Mouse (Mus musculus) hindbrain, embryonic 13.5 days (tissue): ENCODE data around the gene Rnf169. TPM values are rescaled to one million over a fixed set of nuclear protein-coding genes. Genes with fewer than 3 reads are reported as not detected.

Experiments
- ATAC-seq: fragments of 200-750 bp; cut with Nextera tagmentation; 2 replicates; pipeline ENCODE4 v1.8.0; 2017; ENCODE audit warnings: moderate TSS enrichment; ENCODE audit not compliant: low FRiP score
- H3K27ac ChIP-seq: fragments of 300-500 bp; sonication (generic); 2 replicates; pipeline ENCODE4 v1.5.1; 2015; ENCODE audit warnings: inconsistent platforms, mild to moderate bottlenecking, moderate library complexity
- H3K27me3 ChIP-seq: fragments of 300-500 bp; sonication (generic); 2 replicates; pipeline ENCODE4 v1.6.1; 2015; ENCODE audit warnings: mild to moderate bottlenecking, inconsistent platforms
- H3K36me3 ChIP-seq: fragments of 300-500 bp; sonication (generic); 2 replicates; pipeline ENCODE4 v1.6.1; 2015; ENCODE audit warnings: mild to moderate bottlenecking, inconsistent platforms
- H3K4me1 ChIP-seq: fragments of 300-500 bp; sonication (generic); replicated peaks from 2 replicates; pipeline ENCODE4 v1.6.1; 2015; ENCODE audit warnings: inconsistent platforms
- H3K4me2 ChIP-seq: fragments of 300-500 bp; sonication (generic); 2 replicates; pipeline ENCODE4 v1.6.1; 2015; ENCODE audit warnings: inconsistent platforms, mild to moderate bottlenecking, moderate library complexity
- H3K4me3 ChIP-seq: fragments of 300-500 bp; sonication (generic); 2 replicates; pipeline ENCODE4 v1.5.1; 2015; ENCODE audit warnings: mild to moderate bottlenecking, inconsistent platforms
- H3K9ac ChIP-seq: fragments of 300-500 bp; sonication (generic); 2 replicates; pipeline ENCODE4 v1.6.1; 2015; ENCODE audit warnings: mild to moderate bottlenecking, inconsistent platforms
- H3K9me3 ChIP-seq: fragments of 300-500 bp; sonication (generic); 2 replicates; pipeline ENCODE4 v1.6.1; 2016; ENCODE audit warnings: inconsistent platforms
- WGBS: fragments of 180-500 bp; shearing (Covaris S2); methylation state at CpG from one replicate; pipeline ENCODE4 v1.1.7; 2015; 5-methylcytosine and 5-hydroxymethylcytosine counted together
- polyA plus RNA-seq: library from polyadenylated mRNA; unstranded; fragments of >200 nt; fragmentation: Nextera tagmentation; extraction: Ambion mirVana; gene quantifications from 2 replicates; pipeline ENCODE4 v1.2.1, GENCODE M21; 2015

The Rnf169 gene
- polyA plus RNA-seq = 4.1 and 4.5 TPM in 2 replicates

DNA sequence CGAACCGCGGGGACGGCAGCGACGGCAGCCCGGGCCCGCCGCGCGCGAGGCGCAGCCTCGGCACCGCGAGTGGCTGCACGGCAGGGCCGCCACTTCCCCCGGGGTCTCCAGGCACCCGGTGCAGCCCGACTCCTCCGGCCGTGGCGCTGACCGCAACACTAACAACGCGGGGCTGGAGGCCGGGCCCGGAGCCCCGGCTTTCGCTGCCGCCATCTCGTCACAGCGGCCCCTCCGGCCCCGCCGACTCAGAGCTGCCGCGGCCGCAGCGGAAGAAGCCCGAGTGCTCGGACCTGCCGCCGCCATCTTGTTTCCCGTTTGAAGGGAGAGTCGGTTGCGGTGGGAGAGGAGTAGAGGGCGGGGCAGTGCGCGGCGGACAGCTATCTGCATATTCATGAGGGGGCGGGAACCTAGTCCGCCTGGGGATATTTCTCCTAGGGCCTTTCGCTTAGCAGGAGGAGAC is at the start of gene Rnf169:
TSS of gene Rnf169 (minus strand) at position 317 of the 460 bp plus-strand sequence.
- Histone ChIP-seq H3K4me3 (peak within 1 kb of the TSS; percentile 95), H3K9me3 (no peaks in the 10 kb centered on the region), H3K27me3 (no peaks in the 10 kb centered on the region), H3K27ac (peak within 1 kb of the TSS; percentile 98), H3K36me3 (no peaks in the 10 kb centered on the region), H3K4me1 (peaks cover 30% of the 10 kb centered on the region), H3K9ac (peak within 1 kb of the TSS; percentile 95), H3K4me2 (peak within 1 kb of the TSS; percentile 86)
- under 1% methylated on average over 37 of the region's 55 CpGs for WGBS
- peak; percentile 94 for ATAC-seq

DNA sequence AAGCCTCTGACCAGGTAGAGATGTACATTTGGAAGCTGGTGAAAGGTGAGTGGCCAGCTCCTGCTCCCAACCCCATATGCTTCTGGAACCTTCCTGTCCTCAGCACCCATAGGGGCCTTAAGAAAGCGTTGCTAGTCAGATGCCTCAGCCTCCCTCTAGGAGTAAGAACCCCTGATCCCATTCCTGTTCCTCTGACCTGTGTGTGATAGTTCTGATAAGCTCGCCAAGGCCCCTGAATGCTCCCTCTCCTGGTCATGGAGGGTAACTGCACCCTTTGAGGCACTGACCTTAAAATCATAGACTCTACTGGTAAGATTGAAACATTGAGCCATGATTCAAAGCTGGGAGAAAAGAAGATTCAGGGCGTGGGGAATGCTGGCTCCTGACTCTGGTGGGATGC is 49.1 kb upstream of the Rnf169 start:
- H3K4me2 ChIP-seq = no peak overlapping the region
- H3K27ac ChIP-seq = no peak overlapping the region
- H3K36me3 ChIP-seq = no peaks in the 10 kb centered on the region
- H3K9ac ChIP-seq = no peak overlapping the region
- WGBS = 43% methylated on average over 3 of the region's 3 CpGs
- H3K9me3 ChIP-seq = no peaks in the 10 kb centered on the region
- H3K4me1 ChIP-seq = no peaks in the 10 kb centered on the region
- no peaks in the 10 kb centered on the region for H3K27me3 ChIP-seq
- no peak for ATAC-seq
- H3K4me3 ChIP-seq = no peak overlapping the region

DNA sequence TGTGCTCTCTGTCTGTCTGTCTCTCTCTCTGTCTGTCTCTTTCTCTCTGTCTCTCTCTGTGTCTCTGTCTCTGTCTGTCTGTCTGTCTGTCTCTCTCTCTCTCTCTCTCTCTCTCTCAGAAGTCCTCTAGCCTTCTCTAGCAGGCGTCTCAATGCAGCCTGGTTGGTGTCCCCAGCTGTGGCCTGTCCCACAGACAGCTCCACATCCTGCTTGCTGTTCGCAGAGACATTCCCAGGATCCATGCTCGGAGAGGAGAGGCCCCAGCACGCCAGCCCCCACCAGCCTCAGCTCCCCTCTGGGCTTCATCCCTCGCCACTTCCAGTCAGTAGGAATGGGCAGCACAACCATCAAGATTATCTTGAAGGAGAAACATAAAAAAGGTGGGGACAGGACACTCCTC is 47.1 kb upstream of the Rnf169 start:
- 75% methylated on average over 5 of the region's 5 CpGs for WGBS
- H3K9me3 ChIP-seq = no peaks in the 10 kb centered on the region

DNA sequence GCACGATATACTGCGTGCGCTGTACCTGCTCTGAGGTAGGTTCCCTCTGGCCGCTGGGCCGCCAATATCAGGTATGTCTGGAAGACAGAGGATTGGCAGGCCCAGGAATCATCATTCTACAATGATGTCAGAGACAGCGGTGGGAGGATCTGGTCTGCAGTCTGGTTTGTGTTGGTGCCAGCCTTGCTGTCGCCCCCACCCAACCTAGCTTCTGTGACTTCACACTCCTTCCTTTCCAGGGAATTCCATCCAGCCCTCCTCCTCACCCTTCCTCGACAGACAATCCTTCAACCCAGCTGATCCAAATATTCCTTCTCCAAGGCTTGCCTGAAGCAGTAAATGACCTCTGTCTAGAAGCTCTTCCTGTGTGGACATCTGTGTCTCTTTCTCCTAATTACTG is 36.8 kb upstream of the Rnf169 start:
- no peak overlapping the region for H3K27ac ChIP-seq
- 94% methylated on average over 8 of the region's 8 CpGs for WGBS
- H3K4me2 ChIP-seq = no peak overlapping the region
- no peaks in the 10 kb centered on the region for H3K9me3 ChIP-seq
- no peak for ATAC-seq
- no peak overlapping the region for H3K4me3 ChIP-seq
- H3K27me3 ChIP-seq = no peaks in the 10 kb centered on the region
- H3K36me3 ChIP-seq = no peaks in the 10 kb centered on the region
- peaks cover 11% of the 10 kb centered on the region for H3K4me1 ChIP-seq
- H3K9ac ChIP-seq = no peak overlapping the region

More for the DNA sequence above, 47.1 kb upstream of the Rnf169 start:
- Histone ChIP-seq H3K27me3 (no peaks in the 10 kb centered on the region), H3K4me1 (no peaks in the 10 kb centered on the region), H3K27ac (no peak overlapping the region), H3K9ac (no peak overlapping the region), H3K4me3 (no peak overlapping the region), H3K4me2 (no peak overlapping the region), H3K36me3 (no peaks in the 10 kb centered on the region)
- ATAC-seq = no peak

DNA sequence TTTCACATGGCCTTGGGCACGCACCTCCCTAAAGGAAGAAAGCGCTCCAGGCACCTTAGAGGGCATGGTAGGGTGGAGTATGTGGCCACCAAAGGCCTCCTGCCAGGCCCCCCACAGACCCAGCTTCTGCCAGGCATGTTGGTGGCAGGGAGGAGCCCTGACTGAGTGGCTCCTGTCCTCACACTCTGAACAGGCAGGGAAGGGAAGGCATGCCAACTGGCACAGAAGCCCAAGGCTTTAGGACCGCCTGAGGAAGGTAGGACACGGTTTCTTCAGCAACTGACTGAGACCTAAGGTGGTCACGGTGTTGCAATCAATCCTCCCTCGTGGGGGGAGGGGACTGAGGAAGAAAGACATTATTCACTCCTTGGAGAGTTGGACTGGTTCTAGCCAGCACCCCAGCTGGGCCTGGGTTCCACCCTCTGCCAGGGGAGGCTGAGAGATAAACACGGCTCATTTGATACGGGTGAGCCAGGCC is 33.9 kb upstream of the Rnf169 start:
- H3K4me2 ChIP-seq = no peak overlapping the region
- no peak overlapping the region for H3K9ac ChIP-seq
- H3K9me3 ChIP-seq = no peaks in the 10 kb centered on the region
- H3K4me3 ChIP-seq = no peak overlapping the region
- H3K27ac ChIP-seq = no peak overlapping the region
- 61% methylated on average over 8 of the region's 8 CpGs for WGBS
- H3K27me3 ChIP-seq = peaks cover 9% of the 10 kb centered on the region
- H3K36me3 ChIP-seq = no peaks in the 10 kb centered on the region
- ATAC-seq = no peak
- H3K4me1 ChIP-seq = peaks cover 13% of the 10 kb centered on the region

DNA sequence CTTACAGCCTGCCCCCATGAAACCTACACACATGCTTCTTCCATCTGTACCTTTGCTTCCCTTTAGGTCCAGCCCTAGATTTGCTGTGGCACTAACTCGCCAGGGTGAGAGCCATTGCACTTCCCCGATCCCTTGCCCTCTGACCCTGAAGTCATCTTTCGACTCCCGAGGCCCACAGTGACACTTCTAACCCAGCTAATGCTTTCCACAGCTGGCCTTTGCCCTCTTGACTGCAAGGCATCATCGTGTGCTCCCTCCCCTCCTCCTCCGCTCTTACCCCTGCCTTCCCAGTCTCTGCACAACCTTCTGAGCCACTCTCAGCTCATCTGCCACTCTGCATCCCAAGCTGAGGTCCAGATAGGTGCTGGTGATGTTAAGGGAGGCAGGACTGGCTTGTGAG is 32.3 kb upstream of the Rnf169 start:
- ATAC-seq = no peak
- Histone ChIP-seq H3K4me1 (peaks cover 13% of the 10 kb centered on the region), H3K4me3 (no peak overlapping the region), H3K27ac (peak overlapping the region; percentile 61), H3K9me3 (no peaks in the 10 kb centered on the region), H3K4me2 (no peak overlapping the region), H3K9ac (no peak overlapping the region), H3K27me3 (peaks cover 25% of the 10 kb centered on the region), H3K36me3 (no peaks in the 10 kb centered on the region)
- WGBS = 25% methylated on average over 6 of the region's 6 CpGs

DNA sequence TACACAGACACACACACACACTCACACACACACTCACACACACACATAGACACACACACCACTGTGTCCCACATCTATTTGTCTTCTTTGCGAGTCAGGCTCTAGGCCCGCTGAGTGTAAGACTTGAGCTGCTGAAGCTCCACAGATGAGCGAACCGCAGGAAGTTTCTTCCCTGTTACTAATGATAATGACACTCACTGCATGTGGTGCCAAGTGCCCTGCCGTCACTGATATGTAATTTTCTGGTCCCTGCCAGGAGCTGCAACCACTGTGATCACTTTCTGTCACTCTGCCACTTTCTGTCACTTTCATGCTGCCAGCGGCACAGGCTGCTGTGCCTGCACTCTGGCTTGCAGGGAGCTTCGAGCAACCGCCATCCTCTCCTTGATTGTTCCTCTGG is 31.8 kb upstream of the Rnf169 start:
- H3K36me3 ChIP-seq = no peaks in the 10 kb centered on the region
- no peak overlapping the region for H3K4me3 ChIP-seq
- peaks cover 13% of the 10 kb centered on the region for H3K4me1 ChIP-seq
- no peak for ATAC-seq
- peak overlapping the region; percentile 61 for H3K27ac ChIP-seq
- H3K9ac ChIP-seq = no peak overlapping the region
- no peaks in the 10 kb centered on the region for H3K9me3 ChIP-seq
- H3K27me3 ChIP-seq = peaks cover 30% of the 10 kb centered on the region
- 43% methylated on average over 8 of the region's 8 CpGs for WGBS
- H3K4me2 ChIP-seq = no peak overlapping the region

DNA sequence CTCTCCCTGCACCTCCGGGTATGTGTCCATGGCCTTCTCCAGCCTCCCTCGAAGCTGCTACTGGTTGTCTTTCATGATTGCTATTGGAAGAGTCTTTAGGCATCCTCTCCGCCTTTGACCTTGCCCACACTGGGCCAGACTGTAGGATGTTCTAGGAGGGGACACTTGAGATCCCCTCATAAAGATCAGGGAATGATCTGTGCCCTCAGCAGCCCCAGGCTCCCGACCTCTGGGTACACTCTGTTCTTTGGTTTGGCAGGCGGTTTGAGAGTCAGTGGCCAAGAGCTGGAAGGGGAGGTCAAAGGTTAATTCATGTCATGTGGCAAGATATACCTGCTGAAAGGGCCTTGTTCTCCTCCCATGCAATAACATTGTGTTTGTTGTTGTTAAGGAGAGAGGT is 30.5 kb upstream of the Rnf169 start:
- no peak overlapping the region for H3K9ac ChIP-seq
- no peaks in the 10 kb centered on the region for H3K36me3 ChIP-seq
- ATAC-seq = no peak
- H3K27ac ChIP-seq = no peak overlapping the region
- WGBS = 55% methylated on average over 5 of the region's 5 CpGs
- H3K4me2 ChIP-seq = no peak overlapping the region
- H3K4me3 ChIP-seq = no peak overlapping the region
- no peaks in the 10 kb centered on the region for H3K9me3 ChIP-seq
- peaks cover 43% of the 10 kb centered on the region for H3K27me3 ChIP-seq
- H3K4me1 ChIP-seq = peaks cover 23% of the 10 kb centered on the region

DNA sequence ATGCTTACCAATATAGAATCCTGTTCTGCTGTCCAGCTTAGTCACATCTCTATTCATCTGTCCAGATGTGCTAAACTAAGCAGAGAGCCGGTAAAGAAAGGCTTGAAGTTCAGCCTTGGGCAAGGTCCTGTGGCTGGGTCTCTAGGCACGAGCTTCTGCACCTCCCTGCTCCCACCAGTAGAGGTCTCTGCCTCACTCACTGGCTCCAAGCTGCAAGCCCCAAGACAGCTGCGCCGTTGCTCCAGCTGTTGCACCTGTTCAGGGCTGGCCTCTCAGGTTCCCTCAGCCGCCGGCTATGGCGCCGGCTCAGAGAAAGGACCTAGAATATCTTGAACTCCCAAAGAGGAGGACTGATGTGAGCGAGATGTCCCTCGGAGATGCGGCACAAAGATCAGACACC is 29.4 kb upstream of the Rnf169 start:
- 13% methylated on average over 11 of the region's 11 CpGs for WGBS
- Histone ChIP-seq H3K4me1 (peaks cover 26% of the 10 kb centered on the region), H3K36me3 (no peaks in the 10 kb centered on the region)

DNA sequence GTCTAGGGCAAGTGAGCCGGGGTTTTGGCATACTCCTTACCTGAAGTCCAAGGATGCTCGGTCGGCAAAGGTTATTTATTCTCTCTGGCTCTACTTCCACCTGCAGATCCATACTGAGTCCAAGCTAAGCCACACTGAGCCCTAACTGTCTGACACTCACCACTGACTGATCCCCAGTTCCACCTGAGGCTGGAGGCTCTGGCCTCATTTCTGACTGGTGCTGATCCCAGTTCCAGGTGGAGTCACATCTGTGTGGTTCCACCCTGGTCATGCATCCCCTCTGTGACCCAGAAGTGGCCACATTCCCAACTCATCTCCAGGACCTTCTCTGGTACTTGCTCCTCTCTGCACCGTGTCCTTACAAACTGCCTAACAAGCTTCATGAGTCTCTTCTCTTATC is 28.5 kb upstream of the Rnf169 start:
- Histone ChIP-seq H3K9ac (no peak overlapping the region), H3K27me3 (peaks cover 63% of the 10 kb centered on the region), H3K4me3 (no peak overlapping the region), H3K27ac (no peak overlapping the region), H3K36me3 (no peaks in the 10 kb centered on the region), H3K4me2 (no peak overlapping the region), H3K9me3 (no peaks in the 10 kb centered on the region), H3K4me1 (peaks cover 26% of the 10 kb centered on the region)
- 90% methylated on average over 4 of the region's 4 CpGs for WGBS
- no peak for ATAC-seq

More for the DNA sequence above, 29.4 kb upstream of the Rnf169 start:
- ATAC-seq = no peak
- Histone ChIP-seq H3K9ac (no peak overlapping the region), H3K27ac (no peak overlapping the region), H3K9me3 (no peaks in the 10 kb centered on the region), H3K4me2 (no peak overlapping the region), H3K4me3 (no peak overlapping the region), H3K27me3 (peaks cover 54% of the 10 kb centered on the region)

DNA sequence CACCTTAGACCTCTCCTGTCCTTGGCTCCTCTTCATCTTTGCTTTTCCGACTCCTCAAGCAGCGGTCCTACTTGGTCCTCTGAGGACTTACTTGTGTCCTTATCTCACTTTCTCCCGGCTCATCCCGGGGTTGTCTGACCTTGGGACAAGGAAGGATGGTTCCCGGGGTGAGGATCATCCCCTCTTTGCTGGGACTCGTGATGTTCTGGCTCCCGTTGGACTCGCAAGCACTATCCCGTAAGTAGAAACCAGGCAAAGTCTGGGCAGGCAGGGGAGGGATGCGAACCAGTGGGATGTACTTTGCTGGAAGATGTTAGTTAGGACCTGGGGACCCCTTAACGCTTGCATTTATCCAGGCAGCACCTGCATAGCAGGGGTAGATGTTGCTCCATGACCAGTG is 26.2 kb upstream of the Rnf169 start:
- Histone ChIP-seq H3K36me3 (no peaks in the 10 kb centered on the region), H3K4me3 (peak overlapping the region; percentile 49), H3K4me1 (peaks cover 17% of the 10 kb centered on the region), H3K9me3 (no peaks in the 10 kb centered on the region), H3K27me3 (peaks cover 71% of the 10 kb centered on the region), H3K9ac (no peak overlapping the region), H3K27ac (no peak overlapping the region), H3K4me2 (peak overlapping the region; percentile 92)
- ATAC-seq = no peak
- WGBS = 6% methylated on average over 11 of the region's 11 CpGs

DNA sequence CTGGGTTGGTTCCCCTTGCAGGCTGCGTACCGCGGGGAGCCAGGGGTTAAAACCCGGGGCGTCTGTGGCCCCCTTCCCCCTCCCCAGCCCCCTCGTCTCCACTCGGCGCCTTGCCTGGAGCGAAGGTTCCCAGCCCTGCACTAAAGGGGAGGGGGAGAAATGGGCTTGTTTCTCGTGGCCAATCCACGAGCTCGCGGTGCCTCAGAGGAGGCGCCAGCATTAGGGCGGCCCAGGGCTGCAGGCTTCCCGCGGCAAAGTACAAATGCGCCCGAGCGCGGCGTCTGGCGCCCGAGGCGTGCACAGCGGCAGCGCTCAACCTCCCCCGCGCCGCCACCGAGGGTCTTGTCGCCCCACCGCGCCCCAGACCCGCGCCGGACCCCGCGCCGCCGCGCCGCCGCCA is 25.5 kb upstream of the Rnf169 start, which contains the start of gene Chrdl2:
TSS of gene Chrdl2 (plus strand) at position 383 of the 400 bp plus-strand sequence.
- H3K9me3 ChIP-seq = no peaks in the 10 kb centered on the region
- under 1% methylated on average over 27 of the region's 44 CpGs for WGBS
- H3K9ac ChIP-seq = peak within 1 kb of the TSS; percentile 64
- peaks cover 17% of the 10 kb centered on the region for H3K4me1 ChIP-seq
- H3K27me3 ChIP-seq = peaks cover 71% of the 10 kb centered on the region
- peak; percentile 82 for ATAC-seq
- H3K36me3 ChIP-seq = no peaks in the 10 kb centered on the region
- peak within 1 kb of the TSS; percentile 92 for H3K4me2 ChIP-seq
- H3K4me3 ChIP-seq = peak within 1 kb of the TSS; percentile 49
- no peak within 1 kb of the TSS for H3K27ac ChIP-seq

DNA sequence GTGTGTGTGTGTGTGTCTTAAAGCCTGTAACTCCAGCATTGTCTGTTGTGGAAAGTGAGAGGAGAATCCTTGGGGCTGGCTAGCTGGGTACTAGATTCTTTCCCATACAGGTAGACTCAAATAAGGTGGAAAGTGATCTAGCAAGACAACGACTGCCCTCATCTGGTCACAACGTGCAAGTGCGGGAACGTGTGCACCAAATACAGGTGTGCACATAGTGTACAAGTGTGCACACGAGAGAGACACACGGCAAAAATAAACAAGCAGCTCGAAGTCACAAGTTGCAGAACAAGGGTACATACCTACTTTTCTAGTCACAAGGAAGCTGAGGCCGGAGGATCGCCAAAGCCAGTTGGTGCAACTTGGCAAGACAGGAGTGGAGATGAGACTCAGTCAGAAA is 23.5 kb upstream of the Rnf169 start:
- Histone ChIP-seq H3K27ac (no peak overlapping the region), H3K4me3 (no peak overlapping the region), H3K9me3 (no peaks in the 10 kb centered on the region), H3K4me2 (no peak overlapping the region), H3K36me3 (no peaks in the 10 kb centered on the region), H3K27me3 (peaks cover 58% of the 10 kb centered on the region), H3K4me1 (peaks cover 17% of the 10 kb centered on the region), H3K9ac (no peak overlapping the region)
- ATAC-seq = no peak
- WGBS = 61% methylated on average over 9 of the region's 9 CpGs
